Mouse (Mus musculus) myocyte (in vitro differentiated cells): ENCODE measurements around the gene Lsm12.

Source experiments
- MAX ChIP-seq: IDR thresholded peaks from one replicate; pipeline ENCODE4 v1.6.1; 2011; ENCODE audit warnings: low read depth, mild to moderate bottlenecking, control low read depth
- MYOD1 ChIP-seq, 3 experiments: IDR thresholded peaks; one replicate each; pipeline ENCODE4 v1.6.1; 2011; ENCODE audit warnings: control low read depth in 2 of 3, low read depth in 2 of 3, mild to moderate bottlenecking in 2 of 3, moderate library complexity in 1 of 3; ENCODE audit not compliant: insufficient read length in 2 of 3, control insufficient read depth in 1 of 3
- POLR2A ChIP-seq: IDR thresholded peaks from one replicate; pipeline ENCODE4 v1.6.1; 2011; ENCODE audit warnings: low read depth, mild to moderate bottlenecking, control low read depth, moderate library complexity; ENCODE audit not compliant: insufficient read length
- TCF12 ChIP-seq: IDR thresholded peaks from one replicate; pipeline ENCODE4 v1.6.1; 2011; ENCODE audit warnings: mild to moderate bottlenecking, control low read depth; ENCODE audit not compliant: poor library complexity, insufficient read depth, severe bottlenecking

DNA sequence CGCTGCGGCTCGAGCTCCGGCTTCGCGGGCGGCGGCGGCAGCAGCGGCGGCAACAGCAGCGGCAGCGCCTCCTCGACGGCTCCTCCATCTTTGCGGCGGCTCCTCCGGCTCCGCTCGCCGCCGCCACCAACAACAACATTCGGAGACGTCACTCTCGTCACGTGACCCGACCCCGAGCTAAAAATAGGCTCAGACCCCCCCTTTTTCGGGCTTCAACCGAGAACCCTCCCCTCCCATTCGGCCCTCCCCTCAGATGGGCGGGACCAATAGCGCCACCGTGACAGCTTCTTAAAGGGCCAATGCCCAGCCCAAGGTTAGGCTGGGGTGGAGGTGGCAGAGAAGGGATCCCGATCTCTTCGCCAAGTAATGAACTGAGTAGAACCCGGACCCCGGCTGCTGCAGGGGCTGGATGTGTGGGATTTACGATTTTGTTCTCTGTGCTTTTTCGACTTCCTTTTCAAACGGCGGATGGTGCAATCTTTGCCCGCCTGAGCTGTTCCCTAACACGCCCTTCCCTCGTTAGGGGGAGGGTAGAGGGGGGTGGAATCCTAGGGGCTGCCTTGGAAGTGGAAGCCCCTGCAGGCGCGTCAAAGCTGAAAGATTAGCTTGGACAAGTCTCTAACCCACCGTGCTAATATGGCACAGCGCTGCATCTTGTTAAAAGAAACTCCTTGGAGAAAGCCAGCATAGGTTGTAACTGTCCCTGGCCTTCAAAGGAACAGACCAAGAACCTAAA lies 45.1 kb upstream of the Lsm12 start, which contains the start of gene Hdac5:
- TF ChIP-seq MYOD1 (IDR thresholded peaks at IDR 0.05; ENCODE audit: control insufficient read depth in 1 of 3, insufficient read length in 2 of 3, low read depth in 2 of 3), result no peak
- TF ChIP-seq POLR2A, result peak; percentile 86
- no peak for TF ChIP-seq TCF12
- TF ChIP-seq MAX, result no peak
